Mouse (Mus musculus) neutrophil, adult 5-6 weeks (primary cell): ENCODE measurements around the gene Gpc3. TPM values are rescaled to one million over a fixed set of nuclear protein-coding genes. Genes with fewer than 3 reads are reported as not detected.
"Not testable (repeated sequence)": the region's sequence is repeated elsewhere in the genome, so short reads cannot be mapped to it uniquely, and the experiment has no call there.

Experiments used
- ATAC-seq: fragments of 151-379, 151-347 bp; 2 replicates; pipeline ENCODE4 v1.8.0; 2017; ENCODE audit warnings: mild to moderate bottlenecking, moderate TSS enrichment; ENCODE audit not compliant: insufficient number of reproducible peaks, poor library complexity, low FRiP score, severe bottlenecking; ENCODE audit errors: extremely low read depth
- total RNA-seq: library from RNA; stranded (forward); fragments of 200-1000 nt; gene quantifications from 2 replicates; pipeline ENCODE4 v1.2.3, GENCODE M21; 2017

Gene Gpc3
- total RNA-seq, 1 experiment from 2014 or later: 0.23 TPM

DNA sequence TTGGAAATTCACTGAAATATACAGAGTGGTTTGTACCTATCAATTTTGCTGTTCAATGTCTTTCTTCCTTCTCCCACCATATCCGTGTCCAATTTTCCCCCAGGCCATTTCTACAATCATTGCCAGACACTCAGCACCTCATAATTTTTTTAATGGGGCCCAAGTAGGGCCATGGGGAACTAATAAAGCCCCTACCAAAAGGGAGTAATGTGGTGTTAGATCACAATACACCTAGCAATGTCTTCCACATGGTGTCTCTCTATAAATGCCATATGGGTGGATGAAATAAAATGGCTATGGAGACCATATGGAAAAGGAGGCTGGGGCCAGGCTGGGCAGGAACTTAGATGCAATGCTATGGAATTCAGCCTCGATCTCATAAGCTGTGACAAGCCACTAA, 168.8 kb downstream of the Gpc3 start:
- ATAC-seq: no peak

DNA sequence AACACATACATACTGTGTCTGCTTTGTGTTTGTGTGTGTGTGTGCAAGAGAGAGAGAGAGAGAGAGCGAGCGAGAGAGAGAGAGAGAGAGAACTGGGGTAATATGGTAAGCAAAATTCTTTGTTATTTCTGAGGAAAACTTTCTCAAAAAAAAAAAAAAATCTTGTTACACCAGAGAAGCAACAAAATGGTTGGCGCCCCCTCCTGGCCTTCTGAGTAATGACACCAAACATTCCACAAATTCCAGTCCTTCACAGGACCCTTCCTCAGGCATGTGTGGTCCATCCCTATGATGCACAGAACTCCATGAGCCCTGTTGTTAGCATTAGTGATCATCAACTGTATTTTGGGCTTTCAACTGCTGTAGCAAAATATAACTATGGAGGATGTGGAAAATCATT, 172.0 kb downstream of the Gpc3 start:
- no peak for ATAC-seq

DNA sequence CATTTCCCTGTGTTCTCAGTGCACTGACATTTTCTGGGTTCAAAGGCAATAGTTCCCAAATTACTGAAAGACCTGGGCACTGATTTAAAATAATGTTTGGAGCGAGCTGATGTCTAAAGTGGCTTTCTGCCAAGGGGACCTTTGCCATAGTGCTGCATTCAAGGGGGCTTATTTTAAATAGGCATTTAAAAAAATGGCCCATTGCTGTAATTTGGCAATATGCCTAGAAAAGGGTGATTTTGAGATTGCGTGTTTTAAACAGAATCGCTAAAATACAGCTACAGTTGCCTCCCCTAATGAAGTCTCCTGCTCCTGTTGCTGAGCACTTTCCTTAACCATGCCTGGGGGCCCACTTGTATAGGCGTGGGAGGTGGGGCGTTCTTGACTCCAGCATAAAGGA, 174.3 kb downstream of the Gpc3 start:
- ATAC-seq: no peak

DNA sequence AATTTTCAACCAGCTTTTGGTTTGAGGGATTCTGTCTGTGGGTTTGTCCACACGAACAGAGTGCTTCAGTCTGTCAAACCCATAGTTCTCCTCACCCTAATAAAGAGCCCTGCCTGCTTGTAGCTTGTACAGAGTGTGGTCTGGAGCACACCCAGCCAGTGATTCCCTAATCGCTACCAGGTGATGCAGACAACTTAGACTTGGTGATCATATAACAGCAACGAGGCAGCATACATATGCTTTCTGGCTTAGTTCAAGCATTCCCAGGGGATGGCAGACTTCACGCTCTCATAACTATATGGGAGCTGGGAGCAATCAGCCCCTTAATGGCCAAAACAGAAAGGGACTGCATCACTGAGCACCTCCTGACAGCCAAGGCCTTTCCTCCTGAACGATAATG, 188.1 kb downstream of the Gpc3 start:
- ATAC-seq: no peak

DNA sequence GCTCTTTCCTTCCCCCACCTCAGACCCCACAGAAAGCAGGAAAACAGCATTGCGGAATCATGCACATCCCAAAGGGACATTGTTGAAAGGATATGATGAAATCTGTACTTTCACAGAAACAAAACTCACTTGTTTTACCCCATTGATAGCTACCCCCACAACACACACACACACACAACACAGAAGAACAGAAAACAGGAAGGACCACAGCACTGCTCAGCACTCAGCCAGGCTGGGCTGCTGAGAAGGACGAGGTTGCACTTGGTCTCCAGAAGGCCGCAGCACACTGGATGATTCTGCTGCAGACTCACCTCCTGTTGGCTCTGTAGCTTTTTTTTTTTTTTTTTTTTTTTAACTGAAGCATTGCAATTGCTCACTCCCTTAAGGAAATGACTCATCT, 193.9 kb downstream of the Gpc3 start:
- ATAC-seq: no peak

DNA sequence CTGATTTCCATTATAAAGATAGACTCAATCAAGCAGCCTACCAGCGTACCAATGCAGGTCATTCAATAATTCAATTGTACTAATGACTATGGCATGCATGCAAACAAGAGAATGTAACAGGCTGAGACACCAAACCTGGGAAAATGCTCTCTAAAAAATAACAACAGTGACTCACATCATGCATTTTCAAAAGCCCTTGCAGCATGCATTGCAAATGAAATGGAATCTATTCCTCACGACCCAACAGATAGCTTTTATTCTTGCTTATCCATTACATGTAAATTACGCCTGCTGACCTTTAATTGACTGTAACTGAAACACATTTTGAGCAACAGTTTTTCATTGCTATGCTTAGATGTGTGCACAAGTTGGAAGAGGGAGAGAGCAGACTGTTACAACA, 200.8 kb downstream of the Gpc3 start:
- no peak for ATAC-seq

DNA sequence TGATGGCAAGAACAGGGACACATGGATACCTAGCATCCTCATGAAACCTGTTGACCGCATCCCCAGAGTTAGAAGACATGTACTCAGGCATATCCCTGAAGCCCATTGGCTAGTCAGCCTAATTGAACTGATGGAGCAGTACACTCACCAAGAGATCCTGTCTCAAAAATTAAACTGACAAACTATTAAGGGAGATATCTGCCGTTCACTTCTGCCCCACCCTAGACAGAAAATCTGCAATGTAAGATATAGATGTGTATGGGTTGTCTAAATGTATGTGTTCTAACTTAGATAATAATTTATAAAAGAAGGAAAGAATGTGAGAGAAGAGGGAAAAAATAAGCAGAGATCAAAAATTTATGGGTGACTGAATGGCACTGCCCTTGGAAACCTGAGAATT, 212.6 kb downstream of the Gpc3 start:
- no peak for ATAC-seq

DNA sequence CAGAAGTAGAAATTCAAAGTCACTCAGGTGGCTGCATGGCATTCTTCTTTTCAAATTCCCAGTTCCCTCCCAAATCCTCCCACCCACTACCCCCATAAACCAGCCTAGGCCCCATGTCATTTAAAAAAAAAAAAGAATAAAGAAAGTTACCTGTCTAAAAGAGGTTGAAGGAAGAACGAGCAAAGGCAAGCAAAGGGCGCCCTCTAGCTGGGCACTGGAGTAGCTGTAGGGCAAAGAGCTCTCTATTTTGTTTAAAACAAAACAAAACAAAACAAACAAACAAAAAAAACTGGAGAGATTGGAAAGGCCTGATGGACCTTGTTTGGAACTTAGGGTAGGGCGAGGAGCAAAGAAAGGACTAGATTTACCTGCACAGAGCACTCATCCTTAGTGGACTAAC, 238.6 kb downstream of the Gpc3 start:
- ATAC-seq: no peak

DNA sequence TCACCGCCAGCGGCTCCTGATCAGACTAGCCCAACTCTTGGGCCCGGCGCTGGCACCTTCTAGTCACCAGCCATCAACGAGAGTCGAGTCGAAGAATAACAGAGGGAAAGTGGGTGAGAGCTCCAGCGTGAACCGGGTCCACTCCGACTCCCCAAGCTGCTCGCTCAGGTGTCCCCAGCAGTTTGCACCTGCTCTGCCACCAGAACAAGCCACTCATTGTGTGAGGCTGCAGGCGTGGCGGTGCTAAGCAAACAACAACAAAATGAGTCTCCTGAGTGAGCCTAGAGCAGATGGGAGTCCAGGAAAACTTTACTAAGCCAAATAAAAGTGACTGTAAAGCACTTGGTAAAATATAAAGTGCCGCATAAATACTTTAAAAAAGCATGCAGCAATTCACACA, 239.5 kb downstream of the Gpc3 start:
- no peak for ATAC-seq

DNA sequence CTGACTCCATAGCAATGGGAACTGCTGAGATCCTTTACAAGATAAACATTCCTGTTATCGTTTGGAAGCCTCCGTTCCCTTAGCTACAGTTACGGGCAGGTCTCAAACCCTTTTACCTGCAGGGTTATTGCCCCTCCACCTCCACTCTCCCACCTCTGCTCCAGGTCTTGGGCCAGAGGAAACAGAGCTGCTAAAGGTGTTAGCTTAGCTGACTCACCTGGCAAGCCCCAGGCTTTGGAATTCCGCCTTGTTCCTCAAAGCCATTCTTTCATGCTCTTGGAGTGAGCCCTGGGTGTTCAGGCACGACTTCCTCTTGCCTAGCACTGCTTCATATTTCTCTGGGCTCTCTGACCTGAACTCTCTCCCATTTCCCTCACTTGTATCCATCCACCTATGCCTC, 241.3 kb downstream of the Gpc3 start:
- ATAC-seq: no peak

DNA sequence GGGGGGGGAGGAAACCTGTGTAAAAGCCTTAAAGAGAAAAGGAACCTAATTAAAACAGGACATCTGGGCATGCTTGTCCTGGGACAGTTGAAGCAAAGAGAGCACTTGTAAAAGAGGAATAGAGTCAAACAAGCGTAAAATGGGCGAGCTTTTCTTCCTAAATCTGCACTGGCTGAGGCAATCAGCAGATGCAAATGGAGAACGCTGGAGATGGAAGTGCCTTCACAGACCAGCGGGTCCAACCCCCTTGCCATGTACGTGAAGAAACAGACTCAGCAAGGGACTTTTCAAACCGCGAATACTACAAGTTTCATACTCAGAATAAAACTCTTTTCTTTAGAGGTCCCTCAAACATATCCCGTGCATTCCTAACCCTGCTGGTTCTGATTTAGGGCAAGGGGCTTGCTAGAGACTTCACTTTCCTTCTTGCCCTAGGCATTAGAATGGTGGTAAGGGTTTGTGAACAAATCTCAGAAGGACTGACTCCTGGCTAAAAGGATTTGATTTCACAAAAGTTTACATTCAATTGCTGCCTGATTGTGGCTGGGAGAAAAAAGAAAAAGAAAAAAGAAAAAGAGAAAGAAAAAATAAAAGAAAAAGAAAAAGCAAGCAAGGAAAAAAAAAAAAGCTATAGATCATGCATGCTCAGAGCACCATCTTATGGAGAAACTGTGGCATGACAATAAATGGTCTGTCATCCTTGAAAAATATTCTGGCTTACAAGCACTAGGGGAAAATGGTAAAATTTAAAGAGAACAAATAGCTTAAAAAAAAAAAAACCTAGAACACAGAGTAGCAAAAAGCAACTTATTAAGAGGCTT, 243.6 kb downstream of the Gpc3 start:
- no peak for ATAC-seq

DNA sequence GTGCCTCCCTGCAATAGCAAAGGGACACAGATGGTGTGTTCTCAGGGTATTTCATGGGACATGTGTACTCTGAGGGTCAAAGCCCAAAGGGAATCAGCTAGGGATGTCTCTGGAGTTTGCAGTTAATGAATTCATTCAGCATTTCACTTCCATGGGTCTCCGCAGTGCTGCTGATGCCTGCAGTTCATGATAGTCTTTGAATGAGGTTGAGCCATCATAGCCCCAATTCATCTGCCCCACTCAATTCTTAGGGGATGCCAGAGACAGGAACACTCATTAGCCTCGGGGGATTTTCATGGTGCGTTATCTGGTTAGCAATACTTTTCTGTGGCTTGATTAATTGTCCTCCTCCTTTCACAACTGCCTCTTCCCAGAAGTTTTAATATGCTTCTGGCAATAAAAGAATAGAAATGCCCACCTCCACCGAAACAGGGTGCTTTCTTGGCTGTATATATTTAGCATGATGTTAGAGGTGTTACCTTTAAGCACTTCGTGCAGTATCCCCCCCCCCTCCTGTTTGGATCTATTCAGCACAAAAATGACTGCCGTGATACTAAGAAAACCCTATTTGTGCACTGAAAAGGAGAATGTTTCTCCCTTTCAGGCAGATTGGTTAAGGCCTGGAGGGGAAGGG, 244.3 kb downstream of the Gpc3 start:
- no peak for ATAC-seq

DNA sequence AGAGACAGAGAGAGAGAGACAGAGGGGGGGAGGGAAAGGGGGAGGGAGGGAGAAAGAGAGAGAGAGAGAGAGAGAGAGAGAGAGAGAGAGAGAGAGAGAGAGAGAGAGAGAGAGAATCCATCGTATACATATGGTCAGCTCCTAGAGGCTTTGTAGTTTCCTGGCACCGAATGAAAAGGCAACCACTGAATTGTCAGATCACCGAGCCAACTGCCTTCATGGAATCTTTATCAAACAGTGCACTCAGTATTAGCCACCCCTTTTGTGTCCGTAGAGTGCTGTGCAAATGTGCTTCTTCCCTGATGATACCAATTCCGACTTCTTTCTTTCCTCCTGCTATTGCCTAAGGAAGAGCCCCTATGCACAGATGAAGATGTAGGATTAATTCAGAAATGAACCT, 246.9 kb downstream of the Gpc3 start:
- no peak for ATAC-seq

DNA sequence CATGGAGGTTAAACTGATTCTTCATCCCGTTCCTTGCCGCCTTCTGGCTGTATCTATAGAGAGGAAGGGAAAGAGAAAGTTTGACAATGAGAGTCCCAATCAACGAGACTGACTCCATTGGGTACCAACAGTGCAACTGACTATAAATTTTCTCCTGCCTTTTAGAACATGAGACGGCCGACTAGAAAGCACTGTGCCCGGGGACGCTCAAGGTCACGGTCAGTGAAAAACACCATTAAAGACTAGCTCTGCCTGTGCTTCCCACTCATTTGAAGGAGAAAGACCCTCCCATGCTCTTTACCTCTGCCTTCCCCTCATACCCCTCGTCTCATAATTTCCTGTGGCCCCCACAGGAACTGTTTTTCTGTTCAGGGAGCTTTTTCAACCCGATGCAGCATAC, 248.0 kb downstream of the Gpc3 start:
- no peak for ATAC-seq

DNA sequence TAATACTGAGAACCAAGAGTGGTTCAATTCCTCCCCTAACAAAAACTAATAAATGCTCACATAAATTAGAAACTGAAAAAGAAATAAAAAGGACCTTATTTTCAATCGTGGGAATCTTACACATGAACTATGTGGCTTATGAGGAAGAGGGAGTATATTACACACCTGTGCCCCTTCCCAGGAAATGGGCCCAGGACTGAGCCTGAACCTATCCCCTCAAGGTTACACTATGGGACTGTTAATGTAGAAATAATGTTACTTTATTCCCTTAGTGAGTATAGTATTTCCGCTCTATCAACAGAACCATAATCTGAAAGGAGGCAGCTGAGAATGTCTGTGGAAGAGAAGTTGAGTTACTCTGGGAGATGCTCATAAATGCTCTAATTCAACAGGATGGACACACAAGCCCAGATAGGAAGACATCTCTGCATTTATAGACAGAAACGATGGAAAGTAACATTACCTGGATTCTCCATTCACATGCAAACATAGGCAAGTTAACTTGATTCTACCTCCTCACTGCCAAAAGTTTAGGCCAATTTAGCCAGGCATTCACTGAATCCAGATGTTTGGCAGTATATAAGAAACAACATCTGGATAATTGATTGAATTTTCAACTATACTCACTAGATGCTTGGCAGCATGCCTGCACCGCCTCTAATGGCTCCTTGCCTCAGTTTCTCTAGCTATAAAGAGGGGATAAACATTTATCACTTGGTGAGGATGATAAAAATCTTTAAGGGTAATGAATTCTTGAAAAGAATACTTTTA, 251.3 kb downstream of the Gpc3 start:
- ATAC-seq: no peak

DNA sequence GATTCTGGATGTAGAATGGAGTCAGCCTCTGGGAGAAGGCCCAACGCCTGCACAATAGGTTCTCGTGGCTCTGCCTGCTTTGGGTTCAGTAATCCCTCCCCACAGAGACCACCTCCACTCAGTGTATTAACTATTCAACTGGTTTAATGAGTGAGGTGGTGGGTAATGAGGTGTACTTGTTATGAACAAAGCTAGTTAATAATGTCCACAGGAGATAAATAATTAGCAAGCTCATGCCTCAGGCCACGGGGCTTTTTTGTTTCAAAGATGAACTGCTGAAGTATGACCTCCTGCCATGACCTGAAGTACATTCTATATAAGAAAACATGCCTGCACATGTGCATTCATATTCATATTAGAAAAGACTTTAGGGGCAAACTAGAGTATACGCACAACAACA, 260.8 kb downstream of the Gpc3 start:
- no peak for ATAC-seq

DNA sequence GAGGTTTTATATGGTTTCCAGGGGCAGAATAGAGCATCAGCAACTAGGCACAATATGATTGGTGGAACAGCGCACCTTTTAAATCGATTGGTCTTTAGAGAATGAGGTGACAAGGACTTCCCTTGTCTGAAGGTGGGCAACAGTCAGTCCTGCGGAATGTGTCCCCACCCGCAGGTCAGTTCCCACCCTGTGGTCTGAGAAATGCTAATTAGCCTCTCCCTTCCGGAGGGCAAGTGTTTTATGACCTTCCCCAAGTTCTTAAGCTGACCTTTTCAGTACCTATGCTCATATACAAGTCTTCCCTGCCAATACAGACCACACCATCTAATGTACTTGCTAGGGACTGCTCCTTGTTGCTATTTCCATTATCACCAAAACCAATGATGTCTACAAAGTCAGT, 263.1 kb downstream of the Gpc3 start:
- not testable (repeated sequence) for ATAC-seq

DNA sequence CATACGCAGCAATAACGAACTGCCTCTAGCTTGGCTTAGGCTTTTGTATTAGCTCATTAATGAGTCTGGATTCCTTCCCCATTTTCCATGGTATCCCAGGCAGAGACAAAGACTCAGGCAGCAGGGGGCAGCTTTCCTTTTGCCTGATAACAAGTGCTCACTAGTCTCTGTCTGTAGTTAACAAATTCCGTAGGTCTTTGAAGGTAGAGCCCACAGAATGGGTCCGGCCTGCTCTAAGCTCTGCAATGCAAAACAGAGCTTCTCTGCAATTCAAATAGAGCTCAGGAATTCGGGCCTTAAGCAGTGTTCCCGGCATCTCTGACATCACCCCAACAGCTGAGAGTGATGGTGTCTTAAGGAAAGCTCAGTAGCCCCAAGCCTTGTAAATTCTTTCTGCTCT, 265.0 kb downstream of the Gpc3 start:
- no peak for ATAC-seq

DNA sequence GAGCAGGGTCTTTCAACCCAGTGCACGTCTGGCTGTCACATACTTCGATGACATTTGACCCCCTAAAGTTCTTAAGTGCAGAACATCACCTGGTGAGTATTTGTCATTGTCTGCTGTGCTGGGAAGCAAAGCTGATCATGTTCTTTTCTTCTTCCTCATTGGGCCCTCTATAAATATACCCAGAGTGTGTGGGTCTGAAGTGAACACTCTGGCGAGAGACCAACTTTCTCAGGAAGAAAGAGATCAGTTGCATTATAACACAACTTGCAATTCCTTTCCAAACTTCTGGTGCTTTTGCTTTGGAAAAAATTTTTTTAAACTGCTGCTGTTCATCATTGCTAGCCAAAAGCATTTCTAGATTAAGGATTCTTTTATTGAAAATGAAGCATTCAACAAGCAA, 269.7 kb downstream of the Gpc3 start:
- no peak for ATAC-seq

DNA sequence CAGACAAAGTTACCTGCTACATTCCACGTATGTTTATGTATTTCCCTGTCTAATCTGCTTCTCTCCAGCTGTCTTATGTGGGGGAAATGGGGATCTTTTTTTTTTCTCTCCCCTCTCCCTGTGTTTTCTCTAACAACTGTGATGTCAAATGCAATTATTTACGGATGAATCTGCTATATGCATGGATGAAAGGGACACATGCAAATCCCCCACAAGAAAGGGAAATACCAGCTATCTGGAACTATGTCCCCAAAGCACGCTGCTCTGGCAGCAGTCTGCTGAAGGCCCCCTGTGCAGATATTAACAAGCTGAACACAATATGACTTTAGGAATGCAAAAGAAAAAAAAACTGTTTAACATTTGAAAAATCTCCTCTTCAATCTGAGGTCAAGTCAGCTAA, 273.5 kb downstream of the Gpc3 start:
- ATAC-seq: no peak
